Mouse (Mus musculus) gastrocnemius, postnatal 4 days (tissue): ENCODE results near the gene Cpeb2. TPM values are rescaled to one million over a fixed set of nuclear protein-coding genes. Genes with fewer than 3 reads are reported as not detected.

Source experiments
- DNase-seq, 2 experiments: peaks; one replicate each; pipeline ENCODE4 v3.0.0; 2021 to 2022; ENCODE audit warnings: low spot score in 2 of 2, mixed read lengths in 2 of 2
- long read RNA-seq, 2 experiments: library from polyadenylated mRNA; stranded (forward); transcript quantifications; one replicate each; pipeline ENCODE4 v2.0.0; 2021
- total RNA-seq, 2 experiments: library from RNA; stranded (reverse); gene quantifications; 2 replicates each; pipeline ENCODE4 v1.2.3; 2021

Gene Cpeb2
- 1 to 10 TPM; 8.9 to 9.9 TPM for total RNA-seq
- long read RNA-seq, experiment 1, full-length matches to known transcripts: 4 of 9 reads
- long read RNA-seq, experiment 1, partial matches to known transcripts: 3 of 9 reads
- long read RNA-seq, experiment 1, other reads (novel, unspliced or antisense): 2 of 9 reads
- long read RNA-seq, experiment 2, full-length matches to known transcripts: 3 of 4 reads
- long read RNA-seq, experiment 2, partial matches to known transcripts: 0 of 4 reads
- long read RNA-seq, experiment 2, other reads (novel, unspliced or antisense): 1 of 4 reads

GRCm38 (mm10) chr5:43232480-43233315, at the start of gene Cpeb2:
Gene Cpeb2, plus strand, starts transcription at chr5:43233170.
- DNase-seq: peak; percentile 79 to 88

GRCm38 (mm10) chr5:43183556-43183955, 49.4 kb upstream of the Cpeb2 start:
- DNase-seq: no peak

GRCm38 (mm10) chr5:43184834-43185233, 48.1 kb upstream of the Cpeb2 start:
- no peak for DNase-seq

GRCm38 (mm10) chr5:43185478-43185877, 47.5 kb upstream of the Cpeb2 start:
- no peak for DNase-seq

- no peak for DNase-seq
Observed at GRCm38 (mm10) chr5:43200686-43201085, 32.3 kb upstream of the Cpeb2 start.

GRCm38 (mm10) chr5:43206495-43207053, 26.4 kb upstream of the Cpeb2 start:
- DNase-seq: no peak

GRCm38 (mm10) chr5:43217468-43217867, 15.5 kb upstream of the Cpeb2 start:
- no peak for DNase-seq

- no peak for DNase-seq
Observed at GRCm38 (mm10) chr5:43217987-43218846, 14.8 kb upstream of the Cpeb2 start.

GRCm38 (mm10) chr5:43218847-43219132, 14.2 kb upstream of the Cpeb2 start:
- no peak for DNase-seq

GRCm38 (mm10) chr5:43223359-43223758, 9.6 kb upstream of the Cpeb2 start:
- DNase-seq: no peak

- DNase-seq: no peak
Observed at GRCm38 (mm10) chr5:43224245-43224644, 8.7 kb upstream of the Cpeb2 start.

- no peak for DNase-seq
Observed at GRCm38 (mm10) chr5:43226160-43226559, 6.8 kb upstream of the Cpeb2 start.

GRCm38 (mm10) chr5:43227607-43228006, 5.4 kb upstream of the Cpeb2 start:
- DNase-seq: no peak

- DNase-seq: no peak
Observed at GRCm38 (mm10) chr5:43231061-43231460, 1.9 kb upstream of the Cpeb2 start.

- no peak for DNase-seq
Observed at GRCm38 (mm10) chr5:43232149-43232479, 856 bp upstream of the Cpeb2 start.

GRCm38 (mm10) chr5:43233316-43234181, 579 bp downstream of the Cpeb2 start:
- peak; percentile 48 to 68 for DNase-seq

GRCm38 (mm10) chr5:43234321-43235185, 1.6 kb downstream of the Cpeb2 start:
- DNase-seq: peak; percentile 29 to 31

GRCm38 (mm10) chr5:43235186-43235785, 2.3 kb downstream of the Cpeb2 start:
- DNase-seq: peak; percentile 8 to 24

GRCm38 (mm10) chr5:43235997-43236396, 3.0 kb downstream of the Cpeb2 start:
- DNase-seq: no peak
